Mouse (Mus musculus) CH12.LX (cell line): ENCODE data around the gene Scnn1a. TPM values are rescaled to one million over a fixed set of nuclear protein-coding genes. Genes with fewer than 3 reads are reported as not detected.

Experiments used
- DNase-seq: peaks from one replicate; pipeline ENCODE4 v3.0.0-alpha.2; 2013; ENCODE audit errors: extremely low read depth
- H3K27ac ChIP-seq: 2 replicates; pipeline ENCODE4 v1.5.1; 2012; ENCODE audit warnings: low read depth, mild to moderate bottlenecking, control low read depth, moderate library complexity; ENCODE audit not compliant: insufficient read depth
- H3K27me3 ChIP-seq: replicated peaks from 2 replicates; pipeline ENCODE3; 2012; ENCODE audit warnings: inconsistent platforms
- H3K36me3 ChIP-seq, 2 experiments: replicated peaks in 1 of 2; 2 replicates each; pipeline versions ENCODE3 to v1.6.1; 2012; ENCODE audit warnings: inconsistent platforms in 1 of 2, low read length in 1 of 2, mild to moderate bottlenecking in 1 of 2, mixed read lengths in 1 of 2, moderate library complexity in 1 of 2; ENCODE audit not compliant: control insufficient read depth in 1 of 2, insufficient read depth in 1 of 2
- H3K4me1 ChIP-seq, 2 experiments: 2 replicates each; pipeline ENCODE4 v1.6.1; 2012; ENCODE audit warnings: inconsistent platforms in 1 of 2, moderate library complexity in 1 of 2; ENCODE audit not compliant: insufficient read depth in 2 of 2, control insufficient read depth in 1 of 2
- H3K4me2 ChIP-seq: 2 replicates; pipeline ENCODE4 v1.6.1; 2012; ENCODE audit warnings: low read depth, mild to moderate bottlenecking, control low read depth; ENCODE audit not compliant: poor library complexity, insufficient read depth, severe bottlenecking
- H3K4me3 ChIP-seq, 3 experiments: fragments of 150-350 bp in 1 of 3; sonication (generic) in 1 of 3; replicated peaks in 1 of 3; 2 replicates each; pipeline versions ENCODE3 to v1.5.1; 2011 to 2012; ENCODE audit warnings: low read depth in 2 of 3, low read length in 2 of 3, mild to moderate bottlenecking in 2 of 3, moderate library complexity in 2 of 3, control low read depth in 1 of 3, improper control_type of control experiment in 1 of 3, inconsistent platforms in 1 of 3, mixed read lengths in 1 of 3; ENCODE audit not compliant: poor library complexity in 1 of 3
- H3K79me2 ChIP-seq: replicated peaks from 2 replicates; pipeline ENCODE4 v1.6.1; 2012; ENCODE audit warnings: mild to moderate bottlenecking, moderate library complexity; ENCODE audit not compliant: control insufficient read depth, poor library complexity, insufficient read depth, severe bottlenecking; ENCODE audit errors: extremely low read depth
- H3K9ac ChIP-seq: 2 replicates; pipeline ENCODE4 v1.6.1; 2012; ENCODE audit warnings: low read depth, mild to moderate bottlenecking, control low read depth, moderate library complexity; ENCODE audit not compliant: insufficient read depth
- H3K9me3 ChIP-seq: replicated peaks from 2 replicates; pipeline ENCODE3; 2012; ENCODE audit warnings: low read length, inconsistent platforms, mixed read lengths
- BHLHE40 ChIP-seq: IDR thresholded peaks from 2 replicates; pipeline ENCODE4 v1.6.1; 2011; ENCODE audit warnings: mild to moderate bottlenecking, low read depth, low read length, improper control_type of control experiment
- GABPA ChIP-seq: IDR thresholded peaks from 2 replicates; pipeline ENCODE4 v1.6.1; 2012; ENCODE audit warnings: low read depth, low read length, improper control_type of control experiment, inconsistent platforms; ENCODE audit not compliant: insufficient replicate concordance
- IRF4 ChIP-seq: IDR thresholded peaks from 2 replicates; pipeline ENCODE4 v1.6.1; 2014; ENCODE audit warnings: low read depth, mild to moderate bottlenecking, inconsistent platforms, low read length, improper control_type of control experiment
- KAT2A ChIP-seq: IDR thresholded peaks from 2 replicates; pipeline ENCODE4 v1.6.1; 2012; ENCODE audit warnings: low read length, improper control_type of control experiment, inconsistent platforms; ENCODE audit not compliant: insufficient replicate concordance
- NRF1 ChIP-seq: IDR thresholded peaks from 2 replicates; pipeline ENCODE4 v1.6.1; 2014; ENCODE audit warnings: low read depth, mild to moderate bottlenecking, inconsistent platforms, low read length, improper control_type of control experiment, moderate library complexity
- POLR2AphosphoS2 ChIP-seq: IDR thresholded peaks from 2 replicates; pipeline ENCODE4 v1.6.1; 2011; ENCODE audit warnings: low read depth, low read length, improper control_type of control experiment
- ZNF384 ChIP-seq: IDR thresholded peaks from 2 replicates; pipeline ENCODE4 v1.6.1; 2012; ENCODE audit warnings: low read depth, low read length, improper control_type of control experiment, inconsistent platforms
- dilution Hi-C: fragments of 300-500 bp; cut with MboI; formaldehyde crosslinking; loops from 2 replicates; pipeline ENCODE4 v1.14.3; 2020; ENCODE audit warnings: low sequenced_read_pairs; ENCODE audit not compliant: extremely low pct_unique_long_range_greater_than_20kb, extremely low pct_ligation_motif_present
- in situ Hi-C: fragments of 300-500 bp; cut with MboI; formaldehyde crosslinking; loops from 3 replicates; pipeline ENCODE4 v1.14.3; 2019; ENCODE audit warnings: low sequenced_read_pairs, low pct_ligation_motif_present, low pct_unique_long_range_greater_than_20kb, mixed read lengths
- polyA plus RNA-seq: library from polyadenylated mRNA; unstranded; fragments of >175 nt; gene quantifications from 2 replicates; pipeline ENCODE4 v1.2.1, GENCODE M21; 2012; ENCODE audit warnings: low read depth; ENCODE audit not compliant: insufficient read length
- total RNA-seq, 2 experiments: library from RNA; depleted of rRNA; stranded (reverse); fragments of 300-350 nt in 1 of 2; fragments of >200 nt in 1 of 2; gene quantifications; 2 replicates each; pipeline ENCODE4 v1.2.3; 2012 to 2014

The Scnn1a gene
- total and polyA plus RNA-seq, 3 experiments, result not detected

- H3K9me3 ChIP-seq, result peaks cover 6% of the 10 kb centered on the region
- in situ Hi-C loops, result no loop called here
- H3K27ac ChIP-seq, result no peak overlapping the region
- no peak for TF ChIP-seq NRF1
- no peak for TF ChIP-seq GABPA
- no peak for TF ChIP-seq BHLHE40
- no peak for TF ChIP-seq IRF4
- no peak for TF ChIP-seq ZNF384
- no peak for TF ChIP-seq POLR2AphosphoS2
- no peak for TF ChIP-seq KAT2A
- TF ChIP-seq, all 38 proteins: peak for 0
- Histone ChIP-seq H3K36me3 (no peaks in the 10 kb centered on the region), H3K27me3 (peaks cover 41% of the 10 kb centered on the region), H3K79me2 (no peaks in the 10 kb centered on the region), H3K4me2 (no peak overlapping the region), H3K4me3 (no peak overlapping the region), H3K4me1 (no peaks in the 10 kb centered on the region), H3K9ac (no peak overlapping the region)
- dilution Hi-C loops, result no loop called here
- DNase-seq, result no peak
Measured at GRCm38 (mm10) chr6:125389853-125390252, 69.4 kb downstream of the Scnn1a start.

Other genes with a start within 250 kb of the Scnn1a start
- 165 and 174 TPM in 2 replicates for gene Chd4, start 224.7 kb upstream of the Scnn1a start, total RNA-seq (2012; rRNA removed)
- gene Chd4, start 224.7 kb upstream of the Scnn1a start, total RNA-seq (2014; rRNA removed), result 72.7 and 86.0 TPM in 2 replicates
- 200 and 225 TPM in 2 replicates for gene Chd4, start 224.7 kb upstream of the Scnn1a start, polyA plus RNA-seq
- 128 and 188 TPM in 2 replicates for gene Nop2, start 188.8 kb upstream of the Scnn1a start, total RNA-seq (2012; rRNA removed)
- gene Nop2, start 188.8 kb upstream of the Scnn1a start, total RNA-seq (2014; rRNA removed), result 154 TPM in 2 replicates
- 175 and 179 TPM in 2 replicates for gene Nop2, start 188.8 kb upstream of the Scnn1a start, polyA plus RNA-seq
- gene Iffo1, start 175.4 kb upstream of the Scnn1a start, total RNA-seq (2012; rRNA removed), result 6.7 and 7.6 TPM in 2 replicates
- 3.3 and 4.0 TPM in 2 replicates for gene Iffo1, start 175.4 kb upstream of the Scnn1a start, total RNA-seq (2014; rRNA removed)
- gene Iffo1, start 175.4 kb upstream of the Scnn1a start, polyA plus RNA-seq, result 7.0 and 8.2 TPM in 2 replicates
- 2,085 and 2,925 TPM in 2 replicates for gene Gapdh, start 154.2 kb upstream of the Scnn1a start, total RNA-seq (2012; rRNA removed)
- 1,576 and 2,268 TPM in 2 replicates for gene Gapdh, start 154.2 kb upstream of the Scnn1a start, total RNA-seq (2014; rRNA removed)
- gene Gapdh, start 154.2 kb upstream of the Scnn1a start, polyA plus RNA-seq, result 2,269 and 2,654 TPM in 2 replicates
- gene Ncapd2, start 129.0 kb upstream of the Scnn1a start, total RNA-seq (2012; rRNA removed), result 140 and 147 TPM in 2 replicates
- 78.3 and 79.6 TPM in 2 replicates for gene Ncapd2, start 129.0 kb upstream of the Scnn1a start, total RNA-seq (2014; rRNA removed)
- 263 and 301 TPM in 2 replicates for gene Ncapd2, start 129.0 kb upstream of the Scnn1a start, polyA plus RNA-seq
- 120 and 153 TPM in 2 replicates for gene Mrpl51, start 128.9 kb upstream of the Scnn1a start, total RNA-seq (2012; rRNA removed)
- 152 and 184 TPM in 2 replicates for gene Mrpl51, start 128.9 kb upstream of the Scnn1a start, total RNA-seq (2014; rRNA removed)
- gene Mrpl51, start 128.9 kb upstream of the Scnn1a start, polyA plus RNA-seq, result 161 and 171 TPM in 2 replicates
- 2.3 and 3.1 TPM in 2 replicates for gene Vamp1, start 105.1 kb upstream of the Scnn1a start, total RNA-seq (2012; rRNA removed)
- gene Vamp1, start 105.1 kb upstream of the Scnn1a start, total RNA-seq (2014; rRNA removed), result 1.9 and 2.4 TPM in 2 replicates
- gene Vamp1, start 105.1 kb upstream of the Scnn1a start, polyA plus RNA-seq, result 3.7 and 4.6 TPM in 2 replicates
- 16.9 and 17.7 TPM in 2 replicates for gene Tapbpl, start 88.8 kb upstream of the Scnn1a start, total RNA-seq (2012; rRNA removed)
- gene Tapbpl, start 88.8 kb upstream of the Scnn1a start, total RNA-seq (2014; rRNA removed), result 13.7 and 16.7 TPM in 2 replicates
- 19.4 and 20.9 TPM in 2 replicates for gene Tapbpl, start 88.8 kb upstream of the Scnn1a start, polyA plus RNA-seq
- gene Cd27, start 83.6 kb upstream of the Scnn1a start, total RNA-seq (2012; rRNA removed), result not detected in 2 replicates
- not detected in 2 replicates for gene Cd27, start 83.6 kb upstream of the Scnn1a start, total RNA-seq (2014; rRNA removed)
- gene Cd27, start 83.6 kb upstream of the Scnn1a start, polyA plus RNA-seq, result 0.54 TPM in 1 of 2 replicates, not detected in the other
- not detected in 2 replicates for gene Tuba3a, start 34.6 kb upstream of the Scnn1a start, total RNA-seq (2012; rRNA removed)
- not detected in 2 replicates for gene Tuba3a, start 34.6 kb upstream of the Scnn1a start, total RNA-seq (2014; rRNA removed)
- gene Tuba3a, start 34.6 kb upstream of the Scnn1a start, polyA plus RNA-seq, result not detected in 2 replicates
- not detected in 2 replicates for gene Ltbr, start 6.8 kb upstream of the Scnn1a start, total RNA-seq (2012; rRNA removed)
- not detected in 2 replicates for gene Ltbr, start 6.8 kb upstream of the Scnn1a start, total RNA-seq (2014; rRNA removed)
- gene Ltbr, start 6.8 kb upstream of the Scnn1a start, polyA plus RNA-seq, result not detected in 2 replicates
- gene Tnfrsf1a, start 28.7 kb downstream of the Scnn1a start, total RNA-seq (2012; rRNA removed), result 0.13 and 0.21 TPM in 2 replicates
- gene Tnfrsf1a, start 28.7 kb downstream of the Scnn1a start, total RNA-seq (2014; rRNA removed), result not detected in 2 replicates
- gene Tnfrsf1a, start 28.7 kb downstream of the Scnn1a start, polyA plus RNA-seq, result not detected in 2 replicates
- not detected in 2 replicates for gene Plekhg6, start 60.1 kb downstream of the Scnn1a start, total RNA-seq (2012; rRNA removed)
- gene Plekhg6, start 60.1 kb downstream of the Scnn1a start, total RNA-seq (2014; rRNA removed), result not detected in 2 replicates
- gene Plekhg6, start 60.1 kb downstream of the Scnn1a start, polyA plus RNA-seq, result not detected in 2 replicates
- 20.9 and 21.6 TPM in 2 replicates for gene Cd9, start 174.1 kb downstream of the Scnn1a start, total RNA-seq (2012; rRNA removed)
- 12.1 and 12.3 TPM in 2 replicates for gene Cd9, start 174.1 kb downstream of the Scnn1a start, total RNA-seq (2014; rRNA removed)
- 24.4 and 27.5 TPM in 2 replicates for gene Cd9, start 174.1 kb downstream of the Scnn1a start, polyA plus RNA-seq
- not detected in 2 replicates for gene Vwf, start 226.1 kb downstream of the Scnn1a start, total RNA-seq (2012; rRNA removed)
- not detected in 2 replicates for gene Vwf, start 226.1 kb downstream of the Scnn1a start, total RNA-seq (2014; rRNA removed)
- not detected in 2 replicates for gene Vwf, start 226.1 kb downstream of the Scnn1a start, polyA plus RNA-seq